Mouse (Mus musculus): ENCODE measurements around the gene Dnah7c.

- TF ChIP-seq CTCF (IDR thresholded peaks at IDR 0.05; ENCODE audit: borderline replicate concordance, extremely low read depth, insufficient read depth, insufficient read length) (no peak), POLR2A (IDR thresholded peaks at IDR 0.05; ENCODE audit: borderline replicate concordance, extremely low read depth, insufficient read depth, insufficient read length, poor library complexity, severe bottlenecking) (no peak)
Observed at GRCm38 (mm10) chr1:46521032-46521431, 95.6 kb downstream of the Dnah7c start.

Measured in brain, embryonic 14.5 days (tissue).